Mouse (Mus musculus): ENCODE measurements around the gene Bag6. TPM values are rescaled to one million over a fixed set of nuclear protein-coding genes. Genes with fewer than 3 reads are reported as not detected.
"Not testable (repeated sequence)": the region's sequence is repeated elsewhere in the genome, so short reads cannot be mapped to it uniquely, and the experiment has no call there.

The Bag6 gene
- polyA plus RNA-seq, 1 experiment from 2014 or later = 74.7 TPM

DNA sequence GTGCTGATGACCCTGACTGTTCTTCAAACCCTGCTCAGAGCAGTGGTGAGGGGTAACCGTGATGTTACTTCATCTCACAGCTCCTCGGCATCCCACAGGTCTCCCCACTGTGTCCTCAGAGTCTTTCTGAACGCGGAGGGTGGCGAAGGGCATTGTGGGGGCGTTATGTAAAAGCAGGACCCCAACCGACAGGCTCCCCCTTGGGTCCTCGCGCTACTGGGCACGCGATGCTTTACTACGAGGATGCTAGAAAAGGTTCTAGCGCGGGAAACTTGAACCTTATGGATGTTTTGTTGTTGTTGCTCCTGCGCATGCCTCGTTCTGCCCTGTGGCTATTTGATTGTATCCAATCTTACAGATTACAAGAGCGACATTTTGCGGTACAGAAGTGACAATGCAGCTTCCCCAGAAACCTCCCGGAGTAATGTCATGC lies 13.1 kb upstream of the Bag6 start, which contains the start of gene Csnk2b:
Csnk2b (minus strand) TSS at position 183 of the 433 bp plus-strand sequence.
- H3K27ac ChIP-seq = peak within 1 kb of the TSS; percentile 90
- peak; percentile 70 for DNase-seq (ENCODE audit: low spot score)
- H3K36me3 ChIP-seq = peaks cover 51% of the 10 kb centered on the region
- H3K27me3 ChIP-seq (ENCODE audit: low read depth, poor library complexity, severe bottlenecking) = no peaks in the 10 kb centered on the region
- 1% methylated on average over 19 of the region's 19 CpGs for WGBS
- H3K4me1 ChIP-seq = peaks cover 38% of the 10 kb centered on the region
- no peaks in the 10 kb centered on the region for H3K9me3 ChIP-seq (replicated peaks)
- H3K4me3 ChIP-seq = peak within 1 kb of the TSS; percentile 89

DNA sequence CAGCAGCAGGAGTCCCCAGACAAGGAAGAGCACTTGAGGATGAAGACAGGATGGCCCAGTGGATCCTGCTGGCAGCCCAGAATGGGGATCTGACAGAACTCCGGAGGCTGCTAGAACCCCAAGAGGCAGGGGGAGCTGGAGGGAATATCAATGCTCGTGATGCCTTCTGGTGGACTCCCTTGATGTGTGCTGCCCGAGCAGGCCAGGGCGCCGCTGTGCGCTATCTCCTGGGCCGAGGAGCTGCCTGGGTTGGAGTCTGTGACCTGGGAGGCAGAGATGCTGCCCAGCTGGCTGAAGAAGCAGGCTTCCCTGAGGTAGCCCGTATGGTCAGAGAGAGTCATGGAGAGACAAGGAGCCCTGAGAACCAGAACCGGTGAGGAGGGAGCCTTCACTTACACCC lies 11.7 kb upstream of the Bag6 start:
- 92% methylated on average over 9 of the region's 9 CpGs for WGBS
- not testable (repeated sequence) for DNase-seq (ENCODE audit: low spot score); H3K27me3 ChIP-seq (ENCODE audit: low read depth, poor library complexity, severe bottlenecking); H3K4me3 ChIP-seq; H3K27ac ChIP-seq; H3K9me3 ChIP-seq (replicated peaks)
- peaks cover 48% of the 10 kb centered on the region for H3K36me3 ChIP-seq
- H3K4me1 ChIP-seq = peaks cover 49% of the 10 kb centered on the region

DNA sequence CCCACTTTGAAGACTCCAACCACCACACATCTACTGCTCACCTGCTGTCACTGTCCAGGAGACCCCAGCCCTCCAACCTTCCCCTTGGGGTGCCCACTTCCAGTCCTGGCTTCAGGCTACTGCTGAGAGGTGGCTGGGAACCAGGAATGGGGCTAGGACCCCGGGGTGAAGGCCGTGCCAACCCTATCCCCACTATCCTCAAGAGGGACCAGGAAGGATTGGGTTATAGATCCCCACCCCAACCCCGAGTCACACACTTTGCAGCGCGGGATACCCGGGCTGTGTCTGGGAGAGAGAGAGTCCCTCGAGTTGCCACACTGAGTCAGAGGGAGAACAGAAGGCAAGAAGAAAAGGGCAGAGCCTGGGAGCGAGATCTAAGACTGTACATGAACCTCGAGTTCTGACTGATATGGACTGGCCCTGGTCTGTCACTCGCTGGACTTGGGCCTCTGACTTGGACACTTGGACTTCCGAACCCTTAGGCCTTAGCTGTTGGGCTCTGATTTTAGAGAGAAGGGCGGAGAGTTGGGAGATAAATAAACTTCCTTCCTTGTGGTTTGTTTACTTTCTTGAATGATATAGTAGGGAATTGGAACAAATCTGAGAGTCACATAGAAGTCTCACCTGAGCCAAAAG lies 10.6 kb upstream of the Bag6 start:
- WGBS = 92% methylated on average over 12 of the region's 12 CpGs
- DNase-seq (ENCODE audit: low spot score); H3K27ac ChIP-seq; H3K27me3 ChIP-seq (ENCODE audit: low read depth, poor library complexity, severe bottlenecking); H3K9me3 ChIP-seq (replicated peaks): not testable (repeated sequence)
- peaks cover 45% of the 10 kb centered on the region for H3K36me3 ChIP-seq
- 0 out of 2 replicates have a peak overlapping the region, but pooled peaks have one; percentile 1 for H3K4me3 ChIP-seq
- H3K4me1 ChIP-seq = peaks cover 57% of the 10 kb centered on the region

DNA sequence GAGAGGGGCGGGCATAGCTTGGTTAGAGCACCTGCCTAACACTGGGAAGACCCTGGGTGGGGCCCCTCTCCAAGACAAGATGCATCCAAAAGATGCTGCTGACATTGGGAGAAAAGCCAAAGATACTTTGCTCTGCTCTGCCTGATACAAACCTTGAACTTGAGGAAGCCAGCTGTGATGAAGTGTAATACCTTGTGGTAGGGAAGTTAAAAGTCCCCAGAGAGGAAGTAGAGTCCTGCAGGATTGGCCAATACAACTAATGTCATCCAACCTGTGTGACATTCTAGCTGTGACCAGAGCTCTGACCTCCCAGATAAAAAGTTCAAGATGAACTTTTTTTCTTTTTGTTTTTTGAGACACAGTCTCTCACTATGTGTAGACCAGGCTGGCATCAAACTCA lies 9.9 kb upstream of the Bag6 start:
- Histone ChIP-seq H3K4me1 (peaks cover 50% of the 10 kb centered on the region), H3K27ac (no peak overlapping the region), H3K4me3 (0 out of 2 replicates have a peak overlapping the region, but pooled peaks have one; percentile 1), H3K9me3 (replicated peaks) (no peaks in the 10 kb centered on the region), H3K36me3 (peaks cover 39% of the 10 kb centered on the region), H3K27me3 (ENCODE audit: low read depth, poor library complexity, severe bottlenecking) (no peaks in the 10 kb centered on the region)
- no peak for DNase-seq (ENCODE audit: low spot score)
- WGBS = 93% methylated on average over 1 of the region's 1 CpGs

DNA sequence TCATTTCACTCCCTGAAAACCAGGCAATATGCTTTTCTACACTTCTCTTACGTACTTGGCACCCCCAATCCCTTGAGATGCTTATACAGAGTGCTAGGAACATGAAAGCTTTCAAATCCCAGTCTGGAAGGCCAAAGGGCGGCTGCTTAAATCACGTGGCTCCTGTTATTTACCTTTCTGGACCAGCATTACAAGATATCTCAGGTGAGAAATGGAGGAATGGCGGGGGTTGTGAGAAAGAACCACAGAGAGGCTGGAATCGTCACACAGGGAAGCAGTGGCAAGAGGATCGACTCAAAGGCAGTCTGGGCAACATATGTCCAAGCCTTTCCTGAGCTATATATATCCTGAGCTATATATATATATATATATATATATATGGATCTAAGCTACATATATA lies 9.4 kb upstream of the Bag6 start:
- Histone ChIP-seq H3K9me3 (replicated peaks) (no peaks in the 10 kb centered on the region), H3K27me3 (ENCODE audit: low read depth, poor library complexity, severe bottlenecking) (no peaks in the 10 kb centered on the region), H3K36me3 (peaks cover 41% of the 10 kb centered on the region), H3K4me1 (peaks cover 45% of the 10 kb centered on the region), H3K4me3 (peak overlapping the region; percentile 64), H3K27ac (0 out of 2 replicates have a peak overlapping the region, but pooled peaks have one; percentile 54)
- no peak for DNase-seq (ENCODE audit: low spot score)
- 37% methylated on average over 6 of the region's 6 CpGs for WGBS

DNA sequence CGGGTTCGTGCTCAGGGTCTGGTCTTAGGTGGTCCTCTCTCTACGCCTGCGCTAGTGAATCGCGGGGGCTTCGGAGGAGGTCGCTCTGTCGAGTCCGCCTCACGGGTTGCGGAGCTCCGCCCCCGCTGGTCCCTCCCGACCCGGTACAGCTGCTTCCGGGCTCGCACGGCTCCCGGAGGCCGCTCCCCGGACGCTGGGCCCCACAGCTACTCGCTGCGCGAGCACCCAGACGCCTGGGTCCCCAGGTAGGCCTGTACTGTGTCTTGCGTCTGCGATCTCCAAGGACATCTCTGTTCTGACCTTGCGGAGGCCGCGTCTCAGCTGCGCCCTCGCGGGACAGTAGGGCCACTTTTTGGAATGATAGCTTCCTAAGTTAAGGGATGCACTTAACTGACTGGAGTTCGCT lies 8.8 kb upstream of the Bag6 start, which contains the start of gene D17H6S53E:
D17H6S53E (plus strand) TSS at position 168 of the 406 bp plus-strand sequence.
- Histone ChIP-seq H3K4me3 (peak within 1 kb of the TSS; percentile 64), H3K27me3 (ENCODE audit: low read depth, poor library complexity, severe bottlenecking) (no peaks in the 10 kb centered on the region), H3K4me1 (peaks cover 44% of the 10 kb centered on the region), H3K36me3 (peaks cover 44% of the 10 kb centered on the region), H3K9me3 (replicated peaks) (no peaks in the 10 kb centered on the region), H3K27ac (peak within 1 kb of the TSS; percentile 89)
- under 1% methylated on average over 36 of the region's 36 CpGs for WGBS
- DNase-seq (ENCODE audit: low spot score) = peak; percentile 83

DNA sequence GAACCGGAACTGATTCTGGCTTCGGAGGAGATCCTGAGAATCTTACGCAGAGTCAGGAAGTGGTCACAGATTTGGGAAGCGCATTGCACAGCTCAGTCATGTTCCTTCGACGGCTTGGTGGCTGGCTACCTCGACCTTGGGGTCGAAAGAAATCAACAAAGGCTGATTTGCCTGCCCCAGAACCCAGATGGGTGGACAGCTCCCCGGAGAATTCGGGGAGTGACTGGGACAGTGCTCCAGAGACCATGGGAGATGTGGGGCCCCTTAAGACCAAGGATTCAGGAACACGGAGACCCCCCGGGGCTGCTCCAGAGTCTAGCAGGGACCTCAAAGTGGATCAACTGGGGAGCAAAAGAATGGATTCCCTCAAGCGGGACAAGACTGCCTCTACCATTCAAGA lies 8.0 kb upstream of the Bag6 start:
- H3K27me3 ChIP-seq (ENCODE audit: low read depth, poor library complexity, severe bottlenecking) = no peaks in the 10 kb centered on the region
- DNase-seq (ENCODE audit: low spot score) = no peak
- no peaks in the 10 kb centered on the region for H3K9me3 ChIP-seq (replicated peaks)
- peak overlapping the region; percentile 89 for H3K27ac ChIP-seq
- WGBS = 75% methylated on average over 13 of the region's 13 CpGs
- H3K4me3 ChIP-seq = peak overlapping the region; percentile 64
- H3K4me1 ChIP-seq = peaks cover 41% of the 10 kb centered on the region
- H3K36me3 ChIP-seq = peaks cover 44% of the 10 kb centered on the region

DNA sequence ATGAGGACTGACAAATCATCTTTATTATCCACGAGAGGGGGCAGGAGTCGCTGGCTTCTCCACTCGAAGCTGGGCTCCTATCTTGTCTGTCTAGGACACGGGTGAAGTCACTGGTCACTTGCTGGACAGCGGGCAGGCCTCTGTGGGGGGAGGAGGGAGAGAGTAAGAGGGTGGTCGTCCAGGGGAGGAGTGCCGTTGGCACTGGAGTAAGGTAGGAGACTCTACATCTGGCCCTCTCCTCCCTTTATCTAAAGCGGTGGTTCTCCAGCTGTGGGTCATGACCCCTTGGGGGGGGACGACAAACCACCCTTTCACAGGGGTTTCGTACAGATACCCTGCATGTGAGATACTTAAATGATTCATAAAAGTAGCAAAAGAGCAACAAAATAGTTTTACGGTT lies 6.0 kb upstream of the Bag6 start:
- Histone ChIP-seq H3K36me3 (peaks cover 34% of the 10 kb centered on the region), H3K4me3 (no peak overlapping the region), H3K9me3 (replicated peaks) (no peaks in the 10 kb centered on the region), H3K27ac (no peak overlapping the region), H3K27me3 (ENCODE audit: low read depth, poor library complexity, severe bottlenecking) (no peaks in the 10 kb centered on the region), H3K4me1 (peaks cover 36% of the 10 kb centered on the region)
- 77% methylated on average over 11 of the region's 11 CpGs for WGBS
- no peak for DNase-seq (ENCODE audit: low spot score)

DNA sequence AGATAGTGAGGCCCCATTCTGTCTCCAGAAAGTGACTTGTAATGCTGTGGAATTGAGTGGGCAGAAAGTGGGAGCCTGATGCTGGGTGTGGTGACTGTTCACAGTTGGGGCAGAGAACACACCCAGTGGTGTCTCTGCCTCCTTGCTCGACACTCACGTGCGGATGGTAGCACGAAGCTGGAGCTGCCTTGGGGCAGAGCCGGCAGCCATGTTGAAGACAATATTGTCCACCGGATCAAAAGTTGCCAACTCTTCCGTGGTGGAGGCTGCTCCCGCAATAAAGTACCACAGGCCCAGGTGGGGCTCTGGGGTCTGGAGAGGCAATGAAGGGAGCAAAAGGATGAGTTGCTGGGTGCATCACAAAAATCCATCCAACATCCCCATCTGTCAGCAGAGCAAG lies 3.9 kb upstream of the Bag6 start:
- WGBS = 91% methylated on average over 8 of the region's 8 CpGs
- DNase-seq (ENCODE audit: low spot score) = no peak
- H3K4me3 ChIP-seq = no peak overlapping the region
- H3K4me1 ChIP-seq = peaks cover 27% of the 10 kb centered on the region
- no peak overlapping the region for H3K27ac ChIP-seq
- no peaks in the 10 kb centered on the region for H3K27me3 ChIP-seq (ENCODE audit: low read depth, poor library complexity, severe bottlenecking)
- H3K36me3 ChIP-seq = peaks cover 21% of the 10 kb centered on the region
- H3K9me3 ChIP-seq (replicated peaks) = no peaks in the 10 kb centered on the region

DNA sequence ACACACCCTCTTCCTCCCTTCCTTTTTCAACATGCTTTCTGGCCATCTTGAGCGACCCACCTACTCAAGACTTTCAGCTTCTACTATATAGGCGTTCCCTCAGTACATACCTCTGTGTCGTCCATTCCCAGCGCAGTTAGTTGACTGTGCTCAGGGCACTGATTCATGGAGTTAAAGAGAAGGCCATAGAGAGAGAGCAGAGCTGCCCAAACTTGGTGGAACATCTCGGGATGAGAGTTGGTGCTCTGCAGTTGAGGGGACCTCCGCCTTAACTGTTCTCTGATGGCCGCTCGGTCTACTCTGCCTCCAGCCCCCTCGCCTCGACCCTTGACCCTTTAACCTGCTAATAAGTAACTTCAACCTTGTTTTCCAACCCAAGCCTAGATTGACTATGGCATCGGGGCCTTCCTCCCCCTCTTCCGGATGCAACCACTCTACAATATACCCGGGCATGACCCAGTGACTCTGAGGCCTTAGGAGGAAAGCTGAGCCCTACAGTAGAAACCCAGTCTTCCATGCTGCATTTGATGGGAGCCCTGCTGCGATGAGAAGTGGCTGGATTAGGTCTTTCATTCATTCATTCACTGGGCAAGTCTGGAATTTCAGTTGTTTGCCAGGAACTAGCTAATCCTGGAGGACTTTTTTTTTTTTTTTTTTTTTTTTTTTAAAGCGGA lies 3.3 kb upstream of the Bag6 start, which contains the start of gene Apom:
Apom (minus strand) TSS at position 551 of the 674 bp plus-strand sequence.
- peaks cover 21% of the 10 kb centered on the region for H3K36me3 ChIP-seq
- peaks cover 26% of the 10 kb centered on the region for H3K4me1 ChIP-seq
- 84% methylated on average over 15 of the region's 15 CpGs for WGBS
- DNase-seq (ENCODE audit: low spot score) = no peak
- no peak within 1 kb of the TSS for H3K4me3 ChIP-seq
- H3K27me3 ChIP-seq (ENCODE audit: low read depth, poor library complexity, severe bottlenecking) = no peaks in the 10 kb centered on the region
- no peak within 1 kb of the TSS for H3K27ac ChIP-seq
- H3K9me3 ChIP-seq (replicated peaks) = no peaks in the 10 kb centered on the region

DNA sequence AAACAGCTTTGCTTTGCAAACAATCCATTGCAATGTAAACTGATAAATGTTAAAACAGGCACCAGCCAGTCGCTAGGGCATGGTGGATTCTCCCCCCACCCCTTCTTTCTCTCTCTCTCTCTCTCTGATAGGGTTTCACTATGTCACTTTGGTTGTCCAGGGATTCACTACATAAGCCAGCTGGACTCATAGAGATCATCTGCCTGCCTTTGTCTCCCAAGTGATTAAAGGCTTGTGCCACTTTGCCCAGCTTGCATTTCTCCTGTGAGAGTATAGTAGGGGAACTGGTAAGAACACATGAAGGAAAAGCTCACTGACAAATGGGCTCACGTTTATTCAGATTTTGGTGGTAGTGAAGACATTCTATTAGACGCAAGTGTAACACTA lies 2.8 kb upstream of the Bag6 start:
- no peaks in the 10 kb centered on the region for H3K27me3 ChIP-seq (ENCODE audit: low read depth, poor library complexity, severe bottlenecking)
- 78% methylated on average over 3 of the region's 3 CpGs for WGBS
- H3K9me3 ChIP-seq (replicated peaks) = no peaks in the 10 kb centered on the region
- peaks cover 20% of the 10 kb centered on the region for H3K36me3 ChIP-seq
- peaks cover 26% of the 10 kb centered on the region for H3K4me1 ChIP-seq
- H3K4me3 ChIP-seq = no peak overlapping the region
- no peak for DNase-seq (ENCODE audit: low spot score)
- H3K27ac ChIP-seq = no peak overlapping the region

DNA sequence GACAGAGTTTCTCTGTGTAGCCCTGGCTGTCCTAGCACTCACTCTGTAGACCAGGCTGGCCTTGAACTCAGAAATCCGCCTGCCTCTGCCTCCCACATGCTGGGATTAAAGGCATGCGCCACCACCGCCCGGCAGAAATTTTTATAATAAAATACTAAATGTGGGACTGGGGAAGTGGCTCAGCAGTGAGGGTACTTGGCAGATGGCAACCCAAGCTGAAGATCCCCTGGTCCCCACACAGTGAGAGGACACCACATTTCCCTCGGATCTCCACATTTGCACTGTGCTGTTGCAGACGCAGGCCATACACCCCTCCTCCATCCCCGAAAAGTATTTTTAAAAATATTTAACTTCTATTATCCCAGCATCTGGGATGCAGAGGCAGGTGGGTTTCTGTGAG lies 1.5 kb upstream of the Bag6 start:
- no peak for DNase-seq (ENCODE audit: low spot score)
- peaks cover 21% of the 10 kb centered on the region for H3K4me1 ChIP-seq
- no peaks in the 10 kb centered on the region for H3K9me3 ChIP-seq (replicated peaks)
- H3K27ac ChIP-seq = no peak overlapping the region
- no peaks in the 10 kb centered on the region for H3K27me3 ChIP-seq (ENCODE audit: low read depth, poor library complexity, severe bottlenecking)
- peaks cover 24% of the 10 kb centered on the region for H3K36me3 ChIP-seq
- WGBS = 97% methylated on average over 7 of the region's 7 CpGs
- H3K4me3 ChIP-seq = no peak overlapping the region

DNA sequence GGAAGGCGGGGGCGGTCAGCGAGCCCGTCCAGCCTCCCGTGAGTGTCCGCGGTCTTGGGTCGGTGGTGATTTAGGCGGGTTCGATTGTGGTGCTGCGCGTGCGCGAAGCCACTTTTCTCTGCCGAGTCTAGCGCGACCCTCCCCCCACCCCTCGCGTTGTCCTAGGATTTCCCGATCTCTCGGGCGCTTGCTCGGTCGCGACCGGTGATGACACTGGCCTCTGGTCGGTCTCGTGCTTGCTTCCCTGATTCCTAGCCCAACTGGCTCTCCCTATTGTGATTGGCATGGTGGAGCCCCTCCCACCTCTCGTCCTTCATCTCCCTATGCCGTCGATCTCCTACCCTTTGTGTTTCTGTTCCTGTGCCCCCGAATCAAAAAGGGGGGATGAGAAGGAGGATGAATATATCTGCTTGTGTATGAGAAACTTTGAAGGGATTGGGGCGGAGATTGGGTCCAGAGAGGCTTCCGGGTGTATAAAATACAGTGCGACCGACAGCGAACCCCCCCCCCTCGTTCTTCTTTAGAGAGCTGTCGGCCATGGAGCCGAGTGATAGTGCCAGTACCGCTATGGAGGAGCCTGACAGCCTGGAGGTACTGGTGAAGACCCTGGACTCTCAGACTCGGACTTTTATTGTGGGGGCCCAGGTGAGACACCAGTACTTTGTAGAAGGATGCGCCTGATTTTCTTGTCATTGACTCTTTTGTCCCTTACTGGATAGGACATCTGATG lies 778 bp downstream of the Bag6 start:
- peak overlapping the region; percentile 85 for H3K4me3 ChIP-seq

More for the DNA sequence above, 778 bp downstream of the Bag6 start:
- peaks cover 14% of the 10 kb centered on the region for H3K4me1 ChIP-seq
- no peaks in the 10 kb centered on the region for H3K9me3 ChIP-seq (replicated peaks)
- H3K27me3 ChIP-seq (ENCODE audit: low read depth, poor library complexity, severe bottlenecking) = no peaks in the 10 kb centered on the region
- H3K36me3 ChIP-seq = peaks cover 37% of the 10 kb centered on the region
- no peak for DNase-seq (ENCODE audit: low spot score)
- H3K27ac ChIP-seq = peak overlapping the region; percentile 97
- WGBS = under 1% methylated on average over 43 of the region's 43 CpGs
